Mouse (Mus musculus) naive thymus-derived CD4-positive, alpha-beta T cell, adult 5 months (primary cell): ENCODE data around the gene Gm4924. TPM values are rescaled to one million over a fixed set of nuclear protein-coding genes. Genes with fewer than 3 reads are reported as not detected.

ENCODE experiments used
- polyA plus RNA-seq: library from polyadenylated mRNA; unstranded; fragments of 100-300 nt; shearing (Covaris generic); gene quantifications from one replicate; pipeline ENCODE4 v1.2.1, GENCODE M21; 2017

Gm4924 gene
- polyA plus RNA-seq = 4.9 TPM

DNA sequence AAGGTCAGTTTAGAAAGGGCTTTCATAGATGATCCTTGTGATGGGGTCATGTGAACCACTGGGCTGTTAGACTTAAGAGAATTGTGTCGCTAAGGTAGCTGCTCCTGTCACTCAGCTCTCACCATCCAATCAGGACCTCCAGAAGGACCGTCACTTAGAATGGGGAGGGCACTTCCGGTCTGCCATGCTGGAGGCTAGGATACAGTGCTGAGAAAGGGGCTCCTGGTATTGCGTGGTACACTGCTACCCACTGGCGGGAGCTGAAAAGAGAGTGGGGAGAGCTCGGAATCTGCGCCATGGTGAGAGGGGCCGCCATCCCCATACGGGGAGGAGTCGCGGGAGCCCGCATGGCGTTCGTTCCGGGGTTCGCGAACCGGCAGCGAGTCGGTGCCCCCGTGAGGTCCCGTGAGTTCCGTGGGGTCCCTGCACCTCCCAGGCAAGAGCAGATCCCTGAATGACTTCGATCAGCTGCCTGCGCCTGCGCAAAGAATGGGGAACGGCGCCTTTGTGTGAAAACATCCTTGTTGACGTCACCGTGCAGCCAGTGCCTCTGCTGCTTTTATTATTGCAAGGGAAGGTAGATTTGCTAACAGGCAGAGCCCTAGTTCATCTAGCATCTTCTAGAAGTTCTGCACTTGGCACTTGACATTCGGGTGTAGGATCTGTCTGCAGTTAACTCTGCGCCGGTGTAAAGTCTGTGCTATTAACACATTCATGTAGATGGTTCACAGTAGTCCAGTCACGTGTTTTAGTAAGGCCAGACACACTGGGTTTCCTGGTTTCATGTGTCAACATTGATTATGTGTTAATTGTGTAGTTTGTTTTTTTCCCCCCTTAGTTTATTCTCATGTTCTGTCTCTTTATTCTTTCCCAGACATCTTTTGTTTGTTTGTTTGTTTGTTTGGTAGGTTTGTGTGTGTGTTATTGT, at the start of gene Gm4924:
Gene Gm4924, plus strand, starts transcription at position 173 of the 928 bp plus-strand sequence.

DNA sequence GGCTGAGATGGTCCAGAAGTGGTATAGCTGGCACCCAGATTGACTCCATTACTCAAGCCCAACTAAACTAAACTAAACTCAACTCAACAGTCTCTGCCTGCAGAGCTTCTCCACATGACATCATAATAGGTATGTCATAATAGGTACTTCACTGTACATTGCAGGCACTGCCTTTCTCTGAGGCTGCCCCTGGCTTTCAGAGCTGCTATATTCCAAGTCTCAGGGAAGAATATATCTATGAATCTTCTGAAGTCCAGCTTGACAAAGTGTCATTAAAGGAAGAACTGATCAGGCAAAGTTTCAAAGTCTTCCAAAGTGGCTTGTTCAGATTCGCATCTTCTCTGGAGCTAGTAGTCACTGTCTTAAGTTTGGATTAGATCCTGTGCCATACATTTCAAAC, 37.6 kb upstream of the Gm4924 start, which contains the start of gene 4932415D10Rik:
Gene 4932415D10Rik, minus strand, starts transcription at position 101 of the 400 bp plus-strand sequence.

Other genes starting within 250 kb of the Gm4924 start
- gene AU041133, start 226.2 kb upstream of the Gm4924 start, polyA plus RNA-seq = 4.9 TPM
- gene Zfp938, start 113.0 kb upstream of the Gm4924 start, polyA plus RNA-seq = 5.0 TPM
- not detected for gene 4932415D10Rik, start 37.7 kb upstream of the Gm4924 start, polyA plus RNA-seq
- gene Gm1553, start 138.4 kb downstream of the Gm4924 start, polyA plus RNA-seq = not detected